Mouse (Mus musculus): ENCODE measurements around the gene Pias1. TPM values are rescaled to one million over a fixed set of nuclear protein-coding genes. Genes with fewer than 3 reads are reported as not detected.

Pias1 gene
- total RNA-seq, 2 experiments from 2014 or later: 21.6 to 25.4 TPM

Other genes with a start within 250 kb of the Pias1 start
- gene Fem1b, start 176.0 kb downstream of the Pias1 start, total RNA-seq (2021): 10 to 100 TPM; 28.9 to 29.7 TPM
- 10 to 100 TPM; 26.4 to 27.2 TPM for gene Cln6, start 149.1 kb downstream of the Pias1 start, total RNA-seq (2021)
- gene Calml4, start 129.8 kb downstream of the Pias1 start, total RNA-seq (2021): 10 to 100 TPM; 19.9 to 20.3 TPM
- gene Skor1, start 161.0 kb upstream of the Pias1 start, total RNA-seq (2021): under 1 TPM; 0.13 to 0.15 TPM

All from gastrocnemius, postnatal 4 days (tissue).